Mouse (Mus musculus): ENCODE measurements around the gene Ddn. TPM values are rescaled to one million over a fixed set of nuclear protein-coding genes. Genes with fewer than 3 reads are reported as not detected.

Gene Ddn
- polyA plus RNA-seq, 1 experiment from 2014 or later = not detected

Other genes with a start within 250 kb of the Ddn start
- gene Ccnt1, start 238.6 kb downstream of the Ddn start, polyA plus RNA-seq (2015; fragmentation: Nextera tagmentation; extraction: Ambion mirVana) = 44.9 and 52.4 TPM in 2 replicates
- 0.44 and 0.45 TPM in 2 replicates for gene 4930415O20Rik, start 238.5 kb downstream of the Ddn start, polyA plus RNA-seq (2015; fragmentation: Nextera tagmentation; extraction: Ambion mirVana)
- 15.2 and 17.8 TPM in 2 replicates for gene Adcy6, start 199.4 kb downstream of the Ddn start, polyA plus RNA-seq (2015; fragmentation: Nextera tagmentation; extraction: Ambion mirVana)
- gene Cacnb3, start 178.7 kb downstream of the Ddn start, polyA plus RNA-seq (2015; fragmentation: Nextera tagmentation; extraction: Ambion mirVana) = 27.3 and 28.2 TPM in 2 replicates
- 17.0 and 18.6 TPM in 2 replicates for gene Ddx23, start 146.6 kb downstream of the Ddn start, polyA plus RNA-seq (2015; fragmentation: Nextera tagmentation; extraction: Ambion mirVana)
- gene Rnd1, start 132.0 kb downstream of the Ddn start, polyA plus RNA-seq (2015; fragmentation: Nextera tagmentation; extraction: Ambion mirVana) = 0.91 and 0.99 TPM in 2 replicates
- gene Ccdc65, start 101.3 kb downstream of the Ddn start, polyA plus RNA-seq (2015; fragmentation: Nextera tagmentation; extraction: Ambion mirVana) = 1.5 and 1.7 TPM in 2 replicates
- 130 TPM in 2 replicates for gene Fkbp11, start 81.3 kb downstream of the Ddn start, polyA plus RNA-seq (2015; fragmentation: Nextera tagmentation; extraction: Ambion mirVana)
- 38.0 and 38.9 TPM in 2 replicates for gene Arf3, start 46.3 kb downstream of the Ddn start, polyA plus RNA-seq (2015; fragmentation: Nextera tagmentation; extraction: Ambion mirVana)
- 0.14 TPM in 1 of 2 replicates, not detected in the other for gene Wnt10b, start 31.3 kb downstream of the Ddn start, polyA plus RNA-seq (2015; fragmentation: Nextera tagmentation; extraction: Ambion mirVana)
- gene Wnt1, start 19.6 kb downstream of the Ddn start, polyA plus RNA-seq (2015; fragmentation: Nextera tagmentation; extraction: Ambion mirVana) = not detected in 2 replicates
- 85.4 and 86.4 TPM in 2 replicates for gene Prkag1, start 22.0 kb upstream of the Ddn start, polyA plus RNA-seq (2015; fragmentation: Nextera tagmentation; extraction: Ambion mirVana)
- gene Kmt2d, start 61.7 kb upstream of the Ddn start, polyA plus RNA-seq (2015; fragmentation: Nextera tagmentation; extraction: Ambion mirVana) = 10.1 and 11.4 TPM in 2 replicates
- gene Rhebl1, start 85.0 kb upstream of the Ddn start, polyA plus RNA-seq (2015; fragmentation: Nextera tagmentation; extraction: Ambion mirVana) = 8.2 and 9.8 TPM in 2 replicates
- 0.84 and 1.1 TPM in 2 replicates for gene Dhh, start 89.0 kb upstream of the Ddn start, polyA plus RNA-seq (2015; fragmentation: Nextera tagmentation; extraction: Ambion mirVana)
- gene Lmbr1l, start 108.7 kb upstream of the Ddn start, polyA plus RNA-seq (2015; fragmentation: Nextera tagmentation; extraction: Ambion mirVana) = 14.8 and 18.3 TPM in 2 replicates
- 1,202 and 1,296 TPM in 2 replicates for gene Tuba1b, start 125.1 kb upstream of the Ddn start, polyA plus RNA-seq (2015; fragmentation: Nextera tagmentation; extraction: Ambion mirVana)
- not detected in 2 replicates for gene Gm49450, start 144.1 kb upstream of the Ddn start, polyA plus RNA-seq (2015; fragmentation: Nextera tagmentation; extraction: Ambion mirVana)
- 1,001 and 1,036 TPM in 2 replicates for gene Tuba1a, start 144.2 kb upstream of the Ddn start, polyA plus RNA-seq (2015; fragmentation: Nextera tagmentation; extraction: Ambion mirVana)
- gene Tuba1c, start 220.4 kb upstream of the Ddn start, polyA plus RNA-seq (2015; fragmentation: Nextera tagmentation; extraction: Ambion mirVana) = 196 and 209 TPM in 2 replicates
- gene Prph, start 245.7 kb upstream of the Ddn start, polyA plus RNA-seq (2015; fragmentation: Nextera tagmentation; extraction: Ambion mirVana) = 24.4 and 25.4 TPM in 2 replicates

Data from stomach, embryonic 16.5 days (tissue).